Comparison of ENCODE assay signal across 10 mouse cellular contexts in the genomic region with DNA sequence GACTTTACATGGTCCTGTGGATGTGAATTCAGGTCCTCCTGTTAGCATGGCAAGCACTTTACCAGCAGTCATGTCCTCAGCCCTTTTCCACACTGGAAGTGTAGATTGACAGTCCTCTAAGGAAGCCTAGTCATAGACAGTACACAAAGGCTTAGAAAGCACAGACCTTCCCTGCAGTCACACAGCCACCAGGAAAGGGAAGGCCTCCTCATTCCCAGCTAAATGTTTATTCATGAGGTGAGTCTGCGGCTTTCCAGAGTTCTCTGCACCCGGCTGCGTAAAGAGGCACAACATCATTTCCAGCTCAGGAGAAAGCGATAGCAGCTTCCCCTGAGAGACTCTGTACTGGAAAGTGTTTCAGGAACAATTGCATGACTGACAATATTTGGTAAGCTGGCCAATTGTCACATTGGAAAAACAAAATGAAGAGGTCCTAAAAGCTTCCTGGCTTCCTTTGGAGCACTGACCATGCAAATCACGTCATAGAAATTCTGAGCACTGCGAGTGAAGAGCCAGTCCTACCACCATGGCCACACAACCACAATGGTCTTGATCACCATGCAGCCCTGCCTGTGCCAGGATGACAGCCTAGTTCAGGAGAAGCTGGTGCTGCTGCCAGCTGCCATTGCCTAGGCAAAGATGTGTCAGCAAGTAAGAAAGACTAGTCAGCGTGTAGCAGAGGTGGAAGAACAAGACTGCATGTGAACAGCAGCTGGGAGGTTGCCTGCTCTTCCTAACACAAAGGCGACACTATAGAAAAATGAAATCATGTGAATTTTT.
DNase-seq lines count a peak whose midpoint lies in the region; ATAC-seq and TF ChIP-seq lines count a peak whose summit lies in the region.
"Had no signal": no experiment of that assay in that cellular context is flagged by ENCODE, and none has a peak within 500 bp of the region (broad histone marks: within the 10 kb centered on the region; RNA-seq: fewer than 3 reads in every experiment).

No protein-coding gene starts in this region.

- no peaks in the 10 kb centered on the region for H3K27me3 ChIP-seq in heart, embryonic 13.5 days (replicated peaks)
- H3K27me3 ChIP-seq in hindbrain, embryonic 13.5 days = no peaks in the 10 kb centered on the region
- H3K27me3 ChIP-seq in midbrain, embryonic 14.5 days (ENCODE audit: control insufficient read depth, insufficient read depth, low read length) = no peaks in the 10 kb centered on the region

- H3K9me3 ChIP-seq in heart, embryonic 13.5 days = no peaks in the 10 kb centered on the region
- no peaks in the 10 kb centered on the region for H3K9me3 ChIP-seq in hindbrain, embryonic 13.5 days
- H3K9me3 ChIP-seq in midbrain, embryonic 14.5 days (ENCODE audit: control insufficient read depth, low read length) = no peaks in the 10 kb centered on the region

- H3K4me2 ChIP-seq in heart, embryonic 13.5 days = no peak overlapping the region
- H3K4me2 ChIP-seq in hindbrain, embryonic 13.5 days = no peak overlapping the region
- no peak overlapping the region for H3K4me2 ChIP-seq in midbrain, embryonic 14.5 days (ENCODE audit: low read length)

- TF ChIP-seq POLR2A in brain, embryonic 14.5 days (IDR thresholded peaks at IDR 0.05; ENCODE audit: borderline replicate concordance, extremely low read depth, insufficient read depth, insufficient read length, poor library complexity, severe bottlenecking) = no peak

- H3K4me1 ChIP-seq in heart, embryonic 13.5 days = peaks cover 26% of the 10 kb centered on the region
- H3K4me1 ChIP-seq in hindbrain, embryonic 13.5 days (replicated peaks) = peaks cover 8% of the 10 kb centered on the region
- peaks cover 8% of the 10 kb centered on the region for H3K4me1 ChIP-seq in midbrain, embryonic 14.5 days (ENCODE audit: control insufficient read depth, insufficient read depth, low read length)

- TF ChIP-seq CTCF in brain, embryonic 14.5 days (IDR thresholded peaks at IDR 0.05; ENCODE audit: borderline replicate concordance, extremely low read depth, insufficient read depth, insufficient read length) = no peak

- no peak overlapping the region for H3K4me3 ChIP-seq in heart, embryonic 13.5 days
- H3K4me3 ChIP-seq in hindbrain, embryonic 13.5 days = no peak overlapping the region
- no peak overlapping the region for H3K4me3 ChIP-seq in midbrain, embryonic 14.5 days (replicated peaks; ENCODE audit: low read depth, low read length)

- intact Hi-C loops in heart, postnatal 25 days (cut with DNase I) = loop anchor here (5.0 kb wide), 1 partner anchor 108 kb away; no protein-coding TSS in a partner anchor

- H3K36me3 ChIP-seq in heart, embryonic 13.5 days = no peaks in the 10 kb centered on the region
- H3K36me3 ChIP-seq in hindbrain, embryonic 13.5 days = no peaks in the 10 kb centered on the region
- H3K36me3 ChIP-seq in midbrain, embryonic 14.5 days (ENCODE audit: control insufficient read depth, insufficient read depth, low read length) = no peaks in the 10 kb centered on the region

- ATAC-seq in heart, embryonic 13.5 days (ENCODE audit: extremely low read depth, insufficient number of reproducible peaks, low FRiP score, low TSS enrichment) = no peak
- peak; percentile 76 for ATAC-seq in hindbrain, embryonic 13.5 days (ENCODE audit: low FRiP score)
- no peak for ATAC-seq in midbrain, embryonic 14.5 days (ENCODE audit: low FRiP score, low TSS enrichment)
- no peak for ATAC-seq in inflammation-experienced regulatory T-cells, adult 6 months

- no peak for DNase-seq in heart, postnatal 25 days (ENCODE audit: low spot score)
- peak; percentile 68 for DNase-seq in brain, embryonic 14.5 days (ENCODE audit: low read depth)
- peak; percentile 51 for DNase-seq in midbrain, embryonic 14.5 days
- no peak for DNase-seq in lung, postnatal 36 days
- DNase-seq in retina, embryonic 14.5 days (ENCODE audit: low spot score) = no peak
- DNase-seq: cerebellum, adult 18-20 months; thymus, postnatal 14 days had no signal

- WGBS in heart, embryonic 13.5 days = 56% methylated on average over 8 of the region's 8 CpGs
- WGBS in hindbrain, embryonic 13.5 days = 24% methylated on average over 8 of the region's 8 CpGs
- WGBS in midbrain, embryonic 14.5 days = 25% methylated on average over 8 of the region's 8 CpGs

- peak overlapping the region; percentile 17; the same call in 1 of the 2 replicates for H3K27ac ChIP-seq in heart, embryonic 13.5 days (replicated peaks)
- H3K27ac ChIP-seq in hindbrain, embryonic 13.5 days = peak overlapping the region; percentile 30; the same call in 1 of the 2 replicates
- 0 out of 2 replicates have a peak overlapping the region, but pooled peaks have one; percentile 14 for H3K27ac ChIP-seq in midbrain, embryonic 14.5 days (replicated peaks; ENCODE audit: low read depth, low read length)

- H3K9ac ChIP-seq in heart, embryonic 13.5 days = no peak overlapping the region
- H3K9ac ChIP-seq in hindbrain, embryonic 13.5 days = no peak overlapping the region
- no peak overlapping the region for H3K9ac ChIP-seq in midbrain, embryonic 14.5 days (replicated peaks; ENCODE audit: low read length)

Comparison
In these comparisons a context has a peak if more than half of its experiments do, and no peak if none do; other contexts are left out.
1. DNase-seq: peak in brain, embryonic 14.5 days (single experiment) and midbrain, embryonic 14.5 days (single experiment); none in heart, postnatal 25 days (single experiment), lung, postnatal 36 days (single experiment) and retina, embryonic 14.5 days (single experiment).
2. Peak in every context shown above with its lines, with median percentiles within 50 percentile points of each other: H3K27ac ChIP-seq.